Mouse (Mus musculus) kidney, adult 2 months (tissue): ENCODE data around the gene Ccdc113. TPM values are rescaled to one million over a fixed set of nuclear protein-coding genes. Genes with fewer than 3 reads are reported as not detected.

Experiments used
- DNase-seq: peaks from one replicate; pipeline ENCODE4 v3.0.0; 2021
- H3K27ac ChIP-seq: fragments of 200-500 bp; 2 replicates; pipeline ENCODE4 v1.5.1; 2012; ENCODE audit warnings: low read depth, low read length, control low read depth, inconsistent platforms; ENCODE audit not compliant: insufficient read depth
- H3K27me3 ChIP-seq: fragments of 200-500 bp; replicated peaks from 2 replicates; pipeline ENCODE4 v1.6.1; 2012; ENCODE audit warnings: mild to moderate bottlenecking, moderate library complexity, low read length, inconsistent platforms; ENCODE audit not compliant: control insufficient read depth, insufficient read depth
- H3K36me3 ChIP-seq: fragments of 200-500 bp; 2 replicates; pipeline ENCODE4 v1.6.1; 2012; ENCODE audit warnings: mild to moderate bottlenecking, moderate library complexity, low read length, inconsistent platforms; ENCODE audit not compliant: control insufficient read depth, insufficient read depth
- H3K4me1 ChIP-seq: fragments of 200-500 bp; 2 replicates; pipeline ENCODE4 v1.6.1; 2011; ENCODE audit warnings: low read length; ENCODE audit not compliant: control insufficient read depth, insufficient read depth
- H3K4me3 ChIP-seq: fragments of 200-500 bp; 2 replicates; pipeline ENCODE4 v1.5.1; 2011; ENCODE audit warnings: mild to moderate bottlenecking, low read depth, low read length, control low read depth; ENCODE audit not compliant: insufficient read depth
- CTCF ChIP-seq: fragments of 200-500 bp; conservative IDR thresholded peaks from 2 replicates; pipeline ENCODE4 v1.5.1; 2011; ENCODE audit warnings: low read depth, mild to moderate bottlenecking, control low read depth, low read length, moderate library complexity, mixed read lengths; ENCODE audit not compliant: insufficient read depth, insufficient read length
- POLR2A ChIP-seq: fragments of 200-500 bp; IDR thresholded peaks from one replicate; pipeline ENCODE4 v1.6.1; 2011; ENCODE audit warnings: low read depth, low read length, control low read depth
- WGBS: fragments of 180-500 bp; shearing (Covaris S2); methylation state at CpG from one replicate; pipeline ENCODE4 v1.1.7; 2018; 5-methylcytosine and 5-hydroxymethylcytosine counted together
- polyA plus RNA-seq: library from polyadenylated mRNA; depleted of rRNA; stranded (reverse); fragments of >200 nt; gene quantifications from 2 replicates; pipeline ENCODE4 v1.2.3, GENCODE M21; 2012

The Ccdc113 gene
- polyA plus RNA-seq, 1 experiment: 0.13 TPM

DNA sequence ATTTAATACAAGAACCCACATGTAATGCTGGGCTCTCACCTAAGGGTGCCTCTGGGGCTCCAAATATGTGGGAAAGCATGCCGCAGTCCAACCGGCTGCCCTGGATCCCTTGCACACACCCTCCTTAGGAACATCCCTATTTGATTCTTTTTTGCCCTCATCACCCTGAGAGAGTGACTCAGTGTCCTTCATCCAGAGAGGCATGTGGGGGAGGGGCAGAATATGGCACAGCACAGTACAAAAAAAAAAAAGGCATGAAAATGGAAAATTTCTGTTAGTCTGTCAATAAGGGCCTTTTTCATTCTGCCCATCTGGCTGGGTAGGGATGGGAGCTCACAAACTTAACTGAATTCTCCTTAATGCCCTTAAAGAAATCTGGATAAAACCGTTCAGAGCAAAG is 36.1 kb upstream of the Ccdc113 start:
- no peaks in the 10 kb centered on the region for H3K27me3 ChIP-seq
- H3K36me3 ChIP-seq: no peaks in the 10 kb centered on the region
- H3K4me3 ChIP-seq: no peak overlapping the region
- no peaks in the 10 kb centered on the region for H3K4me1 ChIP-seq
- no peak for DNase-seq
- no peak overlapping the region for H3K27ac ChIP-seq
- WGBS: 62% methylated on average over 3 of the region's 3 CpGs
- TF ChIP-seq POLR2A: no peak
- TF ChIP-seq CTCF: no peak

- Histone ChIP-seq H3K27ac (no peak overlapping the region), H3K36me3 (no peaks in the 10 kb centered on the region), H3K4me1 (no peaks in the 10 kb centered on the region), H3K4me3 (no peak overlapping the region), H3K27me3 (no peaks in the 10 kb centered on the region)
- TF ChIP-seq POLR2A (no peak), CTCF (no peak)
- WGBS: 66% methylated on average over 4 of the region's 4 CpGs
- DNase-seq: peak; percentile 15
Observed at GRCm38 (mm10) chr8:95499266-95500064, 34.4 kb upstream of the Ccdc113 start.

GRCm38 (mm10) chr8:95500436-95500835 is 33.4 kb upstream of the Ccdc113 start:
- TF ChIP-seq CTCF: no peak
- TF ChIP-seq POLR2A: no peak
- WGBS: 99% methylated on average over 5 of the region's 5 CpGs
- no peaks in the 10 kb centered on the region for H3K4me1 ChIP-seq
- no peak for DNase-seq
- no peak overlapping the region for H3K27ac ChIP-seq
- no peaks in the 10 kb centered on the region for H3K27me3 ChIP-seq
- no peaks in the 10 kb centered on the region for H3K36me3 ChIP-seq
- no peak overlapping the region for H3K4me3 ChIP-seq

DNA sequence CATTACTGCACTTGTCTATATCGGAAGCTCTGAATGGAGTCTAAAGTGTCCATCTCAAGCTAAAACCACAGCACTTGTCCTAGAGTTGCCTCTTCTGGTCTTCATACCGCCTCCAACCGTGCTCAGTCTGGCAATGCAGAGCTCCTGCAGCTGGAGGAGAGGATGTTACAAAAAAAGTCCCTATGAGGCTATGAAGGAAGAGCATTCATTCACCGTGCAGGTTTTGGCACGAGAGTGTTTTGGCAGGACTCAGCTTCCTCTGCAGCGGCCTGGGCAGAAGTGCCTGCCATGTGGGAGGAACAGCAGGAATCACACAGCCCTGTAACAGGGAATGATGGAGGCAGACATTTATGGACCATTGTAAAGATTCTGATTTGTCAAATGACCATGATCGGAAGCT is 31.5 kb upstream of the Ccdc113 start:
- 73% methylated on average over 7 of the region's 7 CpGs for WGBS
- Histone ChIP-seq H3K4me1 (no peaks in the 10 kb centered on the region), H3K27me3 (no peaks in the 10 kb centered on the region), H3K4me3 (no peak overlapping the region), H3K36me3 (no peaks in the 10 kb centered on the region), H3K27ac (no peak overlapping the region)
- no peak for DNase-seq
- TF ChIP-seq POLR2A: no peak
- TF ChIP-seq CTCF: no peak

DNA sequence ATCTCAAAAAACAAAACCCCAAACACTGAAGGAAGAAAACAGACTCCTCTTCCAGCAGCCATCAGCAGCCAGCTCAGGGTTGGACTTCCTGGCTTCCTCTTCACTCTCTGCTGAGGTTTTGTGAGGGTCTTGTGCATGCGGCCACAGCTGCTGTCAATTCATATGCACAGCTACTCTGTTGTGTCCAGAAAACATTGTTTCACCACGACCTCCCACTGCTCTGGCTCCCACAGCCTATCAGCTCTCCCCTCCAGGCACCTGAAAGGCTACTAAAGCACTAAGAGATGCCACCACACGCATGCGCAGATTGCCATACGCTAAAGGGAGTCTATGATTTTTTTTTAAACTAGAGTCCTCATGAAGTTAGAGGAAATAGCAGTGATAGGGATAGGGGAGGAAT is 29.1 kb upstream of the Ccdc113 start:
- Histone ChIP-seq H3K4me1 (no peaks in the 10 kb centered on the region), H3K27ac (no peak overlapping the region), H3K36me3 (no peaks in the 10 kb centered on the region), H3K4me3 (no peak overlapping the region), H3K27me3 (no peaks in the 10 kb centered on the region)
- TF ChIP-seq CTCF (no peak), POLR2A (no peak)
- 73% methylated on average over 5 of the region's 5 CpGs for WGBS
- DNase-seq: no peak

DNA sequence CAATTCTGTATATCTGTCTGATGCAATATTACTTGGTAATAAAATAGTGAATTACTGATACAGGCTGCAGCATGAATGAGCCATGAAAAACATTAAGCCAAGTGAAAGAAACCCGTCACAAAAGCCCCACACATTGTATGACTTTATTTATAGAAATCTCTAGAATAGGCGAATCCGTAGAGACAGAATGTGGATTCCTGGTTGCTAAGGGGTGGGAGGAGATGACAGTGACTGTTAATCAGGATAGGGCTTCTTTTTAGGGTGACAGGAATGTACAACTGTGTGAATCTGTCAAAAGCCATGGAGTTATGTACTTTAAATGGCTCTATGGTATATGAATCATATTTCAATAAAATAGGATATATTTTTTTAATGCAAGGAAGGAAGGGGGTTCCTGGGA is 28.3 kb upstream of the Ccdc113 start:
- DNase-seq: no peak
- Histone ChIP-seq H3K4me3 (no peak overlapping the region), H3K27ac (no peak overlapping the region), H3K27me3 (no peaks in the 10 kb centered on the region), H3K36me3 (no peaks in the 10 kb centered on the region), H3K4me1 (no peaks in the 10 kb centered on the region)
- 75% methylated on average over 3 of the region's 3 CpGs for WGBS
- TF ChIP-seq POLR2A: no peak
- no peak for TF ChIP-seq CTCF

DNA sequence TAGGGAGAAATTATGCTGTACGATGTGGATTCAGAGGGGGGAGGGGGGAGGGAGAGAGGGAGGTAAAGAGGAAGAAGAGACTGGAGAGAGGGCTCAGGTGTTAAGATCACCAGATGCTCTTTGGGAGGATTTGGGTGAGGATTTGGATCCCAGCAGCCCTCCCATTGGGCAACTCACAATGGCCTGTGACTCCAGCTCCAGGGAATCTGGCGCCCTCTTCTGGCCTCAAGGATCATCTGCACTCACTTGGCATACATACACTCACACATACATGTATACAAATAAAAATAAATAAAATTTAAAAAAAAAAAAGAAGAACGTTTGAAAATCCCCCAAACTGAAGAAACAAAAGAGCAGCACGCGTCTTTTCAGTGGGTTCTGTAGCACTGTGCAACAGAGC is 27.6 kb upstream of the Ccdc113 start:
- Histone ChIP-seq H3K36me3 (no peaks in the 10 kb centered on the region), H3K27me3 (no peaks in the 10 kb centered on the region), H3K27ac (no peak overlapping the region), H3K4me1 (no peaks in the 10 kb centered on the region), H3K4me3 (no peak overlapping the region)
- no peak for DNase-seq
- TF ChIP-seq POLR2A: no peak
- no peak for TF ChIP-seq CTCF
- 67% methylated on average over 5 of the region's 5 CpGs for WGBS
